Mouse (Mus musculus): ENCODE measurements around the gene Ncor1. TPM values are rescaled to one million over a fixed set of nuclear protein-coding genes. Genes with fewer than 3 reads are reported as not detected.
A peak's percentile ranks its signal among the peaks of the same experiment; 100 is the strongest.

Ncor1 gene
- polyA plus RNA-seq, 1 experiment from 2014 or later, result 60.1 TPM

- no peaks in the 10 kb centered on the region for H3K27me3 ChIP-seq (replicated peaks; ENCODE audit: control insufficient read depth, insufficient read depth, low read length)
- no peaks in the 10 kb centered on the region for H3K36me3 ChIP-seq (ENCODE audit: control insufficient read depth, insufficient read depth, low read length)
- H3K27ac ChIP-seq (ENCODE audit: low read depth, low read length), result no peak overlapping the region
- no peak overlapping the region for H3K4me3 ChIP-seq (ENCODE audit: low read length)
- peaks cover 17% of the 10 kb centered on the region for H3K4me1 ChIP-seq (ENCODE audit: control insufficient read depth, insufficient read depth, low read depth, low read length)
- H3K4me2 ChIP-seq (ENCODE audit: low read length), result peak overlapping the region; percentile 71
- WGBS, result 64% methylated on average over 1 of the region's 1 CpGs
- H3K9me3 ChIP-seq (ENCODE audit: control insufficient read depth, low read length), result no peaks in the 10 kb centered on the region
- ATAC-seq, result no peak
- no peak overlapping the region for H3K9ac ChIP-seq (ENCODE audit: low read depth, low read length)
Observed at GRCm38 (mm10) chr11:62455193-62455592, 3.1 kb downstream of the Ncor1 start.

- Histone ChIP-seq H3K36me3 (ENCODE audit: control insufficient read depth, insufficient read depth, low read length) (no peaks in the 10 kb centered on the region), H3K9ac (ENCODE audit: low read depth, low read length) (no peak overlapping the region), H3K27me3 (replicated peaks; ENCODE audit: control insufficient read depth, insufficient read depth, low read length) (no peaks in the 10 kb centered on the region), H3K4me2 (ENCODE audit: low read length) (no peak overlapping the region), H3K4me1 (ENCODE audit: control insufficient read depth, insufficient read depth, low read depth, low read length) (no peaks in the 10 kb centered on the region), H3K9me3 (ENCODE audit: control insufficient read depth, low read length) (no peaks in the 10 kb centered on the region), H3K27ac (ENCODE audit: low read depth, low read length) (no peak overlapping the region), H3K4me3 (ENCODE audit: low read length) (no peak overlapping the region)
- WGBS, result 95% methylated on average over 6 of the region's 6 CpGs
- ATAC-seq, result no peak
Observed at GRCm38 (mm10) chr11:62448971-62449370, 9.4 kb downstream of the Ncor1 start.

- Histone ChIP-seq H3K4me1 (ENCODE audit: control insufficient read depth, insufficient read depth, low read depth, low read length) (no peaks in the 10 kb centered on the region), H3K9me3 (ENCODE audit: control insufficient read depth, low read length) (no peaks in the 10 kb centered on the region), H3K27me3 (replicated peaks; ENCODE audit: control insufficient read depth, insufficient read depth, low read length) (no peaks in the 10 kb centered on the region), H3K9ac (ENCODE audit: low read depth, low read length) (no peak overlapping the region), H3K36me3 (ENCODE audit: control insufficient read depth, insufficient read depth, low read length) (no peaks in the 10 kb centered on the region), H3K4me3 (ENCODE audit: low read length) (no peak overlapping the region), H3K4me2 (ENCODE audit: low read length) (no peak overlapping the region), H3K27ac (ENCODE audit: low read depth, low read length) (no peak overlapping the region)
- 97% methylated on average over 3 of the region's 3 CpGs for WGBS
- no peak for ATAC-seq
Observed at GRCm38 (mm10) chr11:62445799-62446198, 12.5 kb downstream of the Ncor1 start.

- H3K27ac ChIP-seq (ENCODE audit: low read depth, low read length), result no peak overlapping the region
- H3K4me2 ChIP-seq (ENCODE audit: low read length), result no peak overlapping the region
- no peak overlapping the region for H3K4me3 ChIP-seq (ENCODE audit: low read length)
- no peak overlapping the region for H3K9ac ChIP-seq (ENCODE audit: low read depth, low read length)
- H3K4me1 ChIP-seq (ENCODE audit: control insufficient read depth, insufficient read depth, low read depth, low read length), result no peaks in the 10 kb centered on the region
- H3K36me3 ChIP-seq (ENCODE audit: control insufficient read depth, insufficient read depth, low read length), result peaks cover 2% of the 10 kb centered on the region; the same call in 1 of the 2 replicates
- no peak for ATAC-seq
- 99% methylated on average over 9 of the region's 9 CpGs for WGBS
- H3K9me3 ChIP-seq (ENCODE audit: control insufficient read depth, low read length), result no peaks in the 10 kb centered on the region
- no peaks in the 10 kb centered on the region for H3K27me3 ChIP-seq (replicated peaks; ENCODE audit: control insufficient read depth, insufficient read depth, low read length)
Observed at GRCm38 (mm10) chr11:62440670-62441315, 17.5 kb downstream of the Ncor1 start.

GRCm38 (mm10) chr11:62432211-62432610 lies 26.1 kb downstream of the Ncor1 start:
- Histone ChIP-seq H3K9ac (ENCODE audit: low read depth, low read length) (no peak overlapping the region), H3K36me3 (ENCODE audit: control insufficient read depth, insufficient read depth, low read length) (peaks cover 20% of the 10 kb centered on the region), H3K27ac (ENCODE audit: low read depth, low read length) (no peak overlapping the region), H3K27me3 (replicated peaks; ENCODE audit: control insufficient read depth, insufficient read depth, low read length) (no peaks in the 10 kb centered on the region), H3K4me2 (ENCODE audit: low read length) (no peak overlapping the region), H3K9me3 (ENCODE audit: control insufficient read depth, low read length) (no peaks in the 10 kb centered on the region), H3K4me3 (ENCODE audit: low read length) (no peak overlapping the region), H3K4me1 (ENCODE audit: control insufficient read depth, insufficient read depth, low read depth, low read length) (no peaks in the 10 kb centered on the region)
- ATAC-seq, result no peak
- WGBS, result 98% methylated on average over 2 of the region's 2 CpGs

GRCm38 (mm10) chr11:62427105-62427504 lies 31.2 kb downstream of the Ncor1 start:
- H3K27me3 ChIP-seq (replicated peaks; ENCODE audit: control insufficient read depth, insufficient read depth, low read length), result no peaks in the 10 kb centered on the region
- WGBS, result 89% methylated on average over 2 of the region's 3 CpGs
- no peaks in the 10 kb centered on the region for H3K4me1 ChIP-seq (ENCODE audit: control insufficient read depth, insufficient read depth, low read depth, low read length)
- no peak overlapping the region for H3K4me2 ChIP-seq (ENCODE audit: low read length)
- no peaks in the 10 kb centered on the region for H3K9me3 ChIP-seq (ENCODE audit: control insufficient read depth, low read length)
- H3K36me3 ChIP-seq (ENCODE audit: control insufficient read depth, insufficient read depth, low read length), result peaks cover 19% of the 10 kb centered on the region
- no peak overlapping the region for H3K9ac ChIP-seq (ENCODE audit: low read depth, low read length)
- H3K27ac ChIP-seq (ENCODE audit: low read depth, low read length), result no peak overlapping the region
- ATAC-seq, result no peak
- no peak overlapping the region for H3K4me3 ChIP-seq (ENCODE audit: low read length)

GRCm38 (mm10) chr11:62426266-62426665 lies 32.1 kb downstream of the Ncor1 start:
- peaks cover 19% of the 10 kb centered on the region for H3K36me3 ChIP-seq (ENCODE audit: control insufficient read depth, insufficient read depth, low read length)
- H3K27ac ChIP-seq (ENCODE audit: low read depth, low read length), result no peak overlapping the region
- no peaks in the 10 kb centered on the region for H3K4me1 ChIP-seq (ENCODE audit: control insufficient read depth, insufficient read depth, low read depth, low read length)
- 94% methylated on average over 5 of the region's 5 CpGs for WGBS
- H3K9me3 ChIP-seq (ENCODE audit: control insufficient read depth, low read length), result no peaks in the 10 kb centered on the region
- H3K4me2 ChIP-seq (ENCODE audit: low read length), result no peak overlapping the region
- H3K4me3 ChIP-seq (ENCODE audit: low read length), result no peak overlapping the region
- no peaks in the 10 kb centered on the region for H3K27me3 ChIP-seq (replicated peaks; ENCODE audit: control insufficient read depth, insufficient read depth, low read length)
- ATAC-seq, result no peak
- H3K9ac ChIP-seq (ENCODE audit: low read depth, low read length), result no peak overlapping the region

GRCm38 (mm10) chr11:62424525-62424924 lies 33.8 kb downstream of the Ncor1 start:
- Histone ChIP-seq H3K9me3 (ENCODE audit: control insufficient read depth, low read length) (no peaks in the 10 kb centered on the region), H3K9ac (ENCODE audit: low read depth, low read length) (no peak overlapping the region), H3K4me2 (ENCODE audit: low read length) (no peak overlapping the region), H3K27ac (ENCODE audit: low read depth, low read length) (no peak overlapping the region), H3K4me1 (ENCODE audit: control insufficient read depth, insufficient read depth, low read depth, low read length) (no peaks in the 10 kb centered on the region), H3K27me3 (replicated peaks; ENCODE audit: control insufficient read depth, insufficient read depth, low read length) (no peaks in the 10 kb centered on the region), H3K36me3 (ENCODE audit: control insufficient read depth, insufficient read depth, low read length) (peaks cover 11% of the 10 kb centered on the region), H3K4me3 (ENCODE audit: low read length) (no peak overlapping the region)
- no peak for ATAC-seq
- 64% methylated on average over 2 of the region's 2 CpGs for WGBS

- H3K27me3 ChIP-seq (replicated peaks; ENCODE audit: control insufficient read depth, insufficient read depth, low read length), result no peaks in the 10 kb centered on the region
- peaks cover 5% of the 10 kb centered on the region for H3K36me3 ChIP-seq (ENCODE audit: control insufficient read depth, insufficient read depth, low read length)
- H3K4me2 ChIP-seq (ENCODE audit: low read length), result no peak overlapping the region
- H3K9ac ChIP-seq (ENCODE audit: low read depth, low read length), result no peak overlapping the region
- H3K4me3 ChIP-seq (ENCODE audit: low read length), result no peak overlapping the region
- no peaks in the 10 kb centered on the region for H3K4me1 ChIP-seq (ENCODE audit: control insufficient read depth, insufficient read depth, low read depth, low read length)
- 94% methylated on average over 4 of the region's 4 CpGs for WGBS
- H3K27ac ChIP-seq (ENCODE audit: low read depth, low read length), result no peak overlapping the region
- no peaks in the 10 kb centered on the region for H3K9me3 ChIP-seq (ENCODE audit: control insufficient read depth, low read length)
- ATAC-seq, result no peak
Observed at GRCm38 (mm10) chr11:62415026-62415425, 43.3 kb downstream of the Ncor1 start.
